Mouse (Mus musculus): ENCODE results near the gene Aldh1a3.

DNA sequence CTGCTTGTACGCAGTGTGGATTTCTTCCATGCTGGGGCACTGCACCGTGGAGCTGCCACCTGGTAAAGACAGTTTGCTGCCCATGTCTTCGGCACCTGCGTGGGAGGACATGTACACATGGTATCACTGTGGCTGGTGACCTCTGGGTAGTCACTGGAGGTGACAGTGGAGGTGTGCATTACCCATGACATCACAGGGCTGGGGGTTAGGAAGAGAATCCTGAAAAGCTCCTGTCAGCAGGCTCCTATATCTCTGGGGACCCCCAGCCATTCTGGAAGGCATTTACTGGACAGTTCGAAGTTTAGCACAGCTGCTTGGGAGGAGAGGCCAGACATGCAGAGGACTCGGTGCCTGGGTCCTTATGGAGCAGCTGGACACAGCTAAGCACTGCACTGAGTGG lies 84.5 kb downstream of the Aldh1a3 start:
- TF ChIP-seq TAL1 (IDR thresholded peaks at IDR 0.05; ENCODE audit: low read length) (no peak), GATA1 (IDR thresholded peaks at IDR 0.05; ENCODE audit: low read length) (no peak)

All from erythroblast, embryonic 14.5 days (primary cell).